Mouse (Mus musculus) E14TG2a.4 (cell line): Measurements from ENCODE around the gene Grik3.

Experiments
- CTCF ChIP-seq: conservative IDR thresholded peaks from 2 replicates; pipeline ENCODE4 v1.5.1; 2014; ENCODE audit warnings: low read length
- NANOG ChIP-seq: IDR thresholded peaks from 2 replicates; pipeline ENCODE4 v1.6.1; 2014; ENCODE audit warnings: borderline replicate concordance, low read length, mixed read lengths

DNA sequence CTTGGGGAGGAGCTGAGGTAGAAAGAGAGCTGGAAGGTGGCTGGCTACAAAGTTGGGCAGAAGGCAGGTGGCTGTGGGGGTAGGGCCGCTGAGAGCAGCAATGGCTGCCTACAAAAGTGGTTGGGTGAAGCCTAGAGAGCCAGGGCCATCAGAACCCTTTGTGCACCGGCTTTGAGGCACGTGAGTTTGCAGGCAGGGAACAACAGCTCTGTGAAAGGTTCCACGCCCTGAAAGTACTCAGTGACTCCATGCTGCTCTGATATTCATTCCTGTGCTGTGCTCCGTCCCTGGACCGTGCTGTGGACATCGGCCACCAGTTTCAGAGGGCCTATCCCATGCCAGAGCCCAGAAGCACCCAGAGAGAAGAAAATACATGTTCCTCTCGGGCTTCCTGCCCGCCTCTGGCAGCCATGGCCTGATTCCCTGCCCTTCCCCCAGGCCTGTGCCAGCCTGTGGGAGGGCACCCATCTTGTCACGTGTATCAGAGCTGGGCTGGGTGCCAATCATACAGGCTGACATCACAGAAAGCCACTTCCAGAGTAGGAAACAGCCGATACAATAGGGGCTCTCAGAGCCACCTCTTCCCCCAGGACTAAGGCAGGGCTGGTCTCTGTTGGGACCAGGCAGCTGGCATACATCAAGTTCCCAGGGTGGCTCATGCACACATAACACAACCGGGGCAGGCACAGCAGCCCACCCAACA is 212.3 kb downstream of the Grik3 start:
- no peak for TF ChIP-seq CTCF
- no peak for TF ChIP-seq NANOG
